Mouse (Mus musculus) embryonic fibroblast, embryonic 13.5 days (primary cell): ENCODE measurements at regions not wholly inside any gene's neighbourhood (a gene's known extent, or its start where the extent isn't known, plus 50 kb on each side); places are given as distances from the start of the nearest gene placed in this dataset.
"Not testable (repeated sequence)": the region's sequence is repeated elsewhere in the genome, so short reads cannot be mapped to it uniquely, and the experiment has no call there.

Experiments
- H3K27ac ChIP-seq: 2 replicates; pipeline ENCODE4 v1.5.1; 2012; ENCODE audit warnings: low read length, control low read depth, inconsistent platforms; ENCODE audit not compliant: insufficient read depth
- H3K4me1 ChIP-seq: 2 replicates; pipeline ENCODE4 v1.6.1; 2011; ENCODE audit warnings: low read length; ENCODE audit not compliant: control insufficient read depth, insufficient read depth
- H3K4me3 ChIP-seq: 2 replicates; pipeline ENCODE4 v1.5.1; 2011; ENCODE audit warnings: mild to moderate bottlenecking, control low read depth, low read length; ENCODE audit not compliant: insufficient read depth
- CTCF ChIP-seq: IDR thresholded peaks from 2 replicates; pipeline ENCODE4 v1.5.1; 2011; ENCODE audit warnings: mild to moderate bottlenecking, control low read depth, low read length, moderate library complexity, borderline replicate concordance; ENCODE audit not compliant: insufficient read depth
- POLR2A ChIP-seq: IDR thresholded peaks from 2 replicates; pipeline ENCODE4 v1.6.1; 2011; ENCODE audit warnings: low read depth, mild to moderate bottlenecking, control low read depth, low read length, moderate library complexity

GRCm38 (mm10) chr12:93754505-93754904, 1905.5 kb upstream of the Sel1l start:
- not testable (repeated sequence) for H3K4me1 ChIP-seq, H3K27ac ChIP-seq, H3K4me3 ChIP-seq

GRCm38 (mm10) chr12:93748300-93748847, 1899.4 kb upstream of the Sel1l start:
- H3K4me1 ChIP-seq: no peaks in the 10 kb centered on the region
- no peak overlapping the region for H3K4me3 ChIP-seq
- no peak overlapping the region for H3K27ac ChIP-seq
- TF ChIP-seq POLR2A (no peak), CTCF (no peak)

GRCm38 (mm10) chr12:93718704-93719497, 1869.9 kb upstream of the Sel1l start:
- Histone ChIP-seq H3K27ac (no peak overlapping the region), H3K4me3 (no peak overlapping the region), H3K4me1 (no peaks in the 10 kb centered on the region)
- no peak for TF ChIP-seq CTCF
- no peak for TF ChIP-seq POLR2A

GRCm38 (mm10) chr12:93705956-93706355, 1857.0 kb upstream of the Sel1l start:
- Histone ChIP-seq H3K27ac (no peak overlapping the region), H3K4me3 (no peak overlapping the region), H3K4me1 (no peaks in the 10 kb centered on the region)
- TF ChIP-seq POLR2A (no peak), CTCF (no peak)

GRCm38 (mm10) chr12:93687196-93687595, 1838.2 kb upstream of the Sel1l start:
- no peaks in the 10 kb centered on the region for H3K4me1 ChIP-seq
- H3K27ac ChIP-seq: no peak overlapping the region
- H3K4me3 ChIP-seq: no peak overlapping the region
- TF ChIP-seq POLR2A (no peak), CTCF (no peak)

- TF ChIP-seq CTCF (no peak), POLR2A (no peak)
- no peaks in the 10 kb centered on the region for H3K4me1 ChIP-seq
- H3K27ac ChIP-seq: no peak overlapping the region
- no peak overlapping the region for H3K4me3 ChIP-seq
These were observed 1835.4 kb upstream of the Sel1l start for GRCm38 (mm10) chr12:93684385-93684784.

- no peak for TF ChIP-seq CTCF
- no peak for TF ChIP-seq POLR2A
- Histone ChIP-seq H3K4me3 (no peak overlapping the region), H3K4me1 (peaks cover 3% of the 10 kb centered on the region; the same call in 1 of the 2 replicates), H3K27ac (peak overlapping the region; percentile 52; the same call in 1 of the 2 replicates)
These were observed 1828.5 kb upstream of the Sel1l start for GRCm38 (mm10) chr12:93677478-93677877.

- Histone ChIP-seq H3K27ac (no peak overlapping the region), H3K4me1 (peaks cover 7% of the 10 kb centered on the region; the same call in 1 of the 2 replicates), H3K4me3 (no peak overlapping the region)
- TF ChIP-seq CTCF (no peak), POLR2A (no peak)
These were observed 1826.1 kb upstream of the Sel1l start for GRCm38 (mm10) chr12:93675032-93675431.

- no peak for TF ChIP-seq POLR2A
- TF ChIP-seq CTCF: no peak
- no peak overlapping the region for H3K27ac ChIP-seq
- no peak overlapping the region for H3K4me3 ChIP-seq
- peaks cover 4% of the 10 kb centered on the region; the same call in 1 of the 2 replicates for H3K4me1 ChIP-seq
These were observed 1820.3 kb upstream of the Sel1l start for GRCm38 (mm10) chr12:93669211-93669610.

- Histone ChIP-seq H3K4me1 (no peaks in the 10 kb centered on the region), H3K4me3 (no peak overlapping the region), H3K27ac (no peak overlapping the region)
- no peak for TF ChIP-seq POLR2A
- TF ChIP-seq CTCF: no peak
These were observed 1817.8 kb upstream of the Sel1l start for GRCm38 (mm10) chr12:93666799-93667198.
